Mouse (Mus musculus): Measurements from ENCODE around the gene Nsf. TPM values are rescaled to one million over a fixed set of nuclear protein-coding genes. Genes with fewer than 3 reads are reported as not detected.
A peak's percentile ranks its signal among the peaks of the same experiment; 100 is the strongest.

Nsf gene
- polyA plus RNA-seq, 1 experiment from 2014 or later, result 61.2 TPM

GRCm38 (mm10) chr11:103896966-103897750 lies 56.7 kb downstream of the Nsf start:
- Histone ChIP-seq H3K4me2 (ENCODE audit: low read depth, low read length, severe bottlenecking) (no peak overlapping the region), H3K4me1 (replicated peaks; ENCODE audit: control insufficient read depth, insufficient read depth, low read length) (no peaks in the 10 kb centered on the region), H3K27ac (ENCODE audit: low read depth, low read length) (no peak overlapping the region), H3K9ac (ENCODE audit: low read length) (no peak overlapping the region), H3K27me3 (ENCODE audit: control insufficient read depth, insufficient read depth, low read length) (no peaks in the 10 kb centered on the region), H3K4me3 (ENCODE audit: low read depth, low read length) (no peak overlapping the region), H3K36me3 (ENCODE audit: control insufficient read depth, insufficient read depth, low read length) (no peaks in the 10 kb centered on the region; the same call in 1 of the 2 replicates), H3K9me3 (ENCODE audit: control insufficient read depth, low read length) (no peaks in the 10 kb centered on the region)
- DNase-seq (ENCODE audit: low spot score) (no peak), ATAC-seq (replicated peaks; ENCODE audit: low FRiP score) (no peak)
- WGBS, result 93% methylated on average over 11 of the region's 11 CpGs

- Histone ChIP-seq H3K27ac (ENCODE audit: low read depth, low read length) (no peak overlapping the region), H3K4me3 (ENCODE audit: low read depth, low read length) (no peak overlapping the region), H3K36me3 (ENCODE audit: control insufficient read depth, insufficient read depth, low read length) (no peaks in the 10 kb centered on the region; the same call in 1 of the 2 replicates), H3K27me3 (ENCODE audit: control insufficient read depth, insufficient read depth, low read length) (no peaks in the 10 kb centered on the region), H3K9ac (ENCODE audit: low read length) (no peak overlapping the region), H3K9me3 (ENCODE audit: control insufficient read depth, low read length) (no peaks in the 10 kb centered on the region), H3K4me1 (replicated peaks; ENCODE audit: control insufficient read depth, insufficient read depth, low read length) (no peaks in the 10 kb centered on the region), H3K4me2 (ENCODE audit: low read depth, low read length, severe bottlenecking) (no peak overlapping the region)
- 91% methylated on average over 4 of the region's 4 CpGs for WGBS
- ATAC-seq (replicated peaks; ENCODE audit: low FRiP score) (no peak), DNase-seq (ENCODE audit: low spot score) (no peak)
Measured at GRCm38 (mm10) chr11:103896056-103896455, 57.8 kb downstream of the Nsf start.

DNA sequence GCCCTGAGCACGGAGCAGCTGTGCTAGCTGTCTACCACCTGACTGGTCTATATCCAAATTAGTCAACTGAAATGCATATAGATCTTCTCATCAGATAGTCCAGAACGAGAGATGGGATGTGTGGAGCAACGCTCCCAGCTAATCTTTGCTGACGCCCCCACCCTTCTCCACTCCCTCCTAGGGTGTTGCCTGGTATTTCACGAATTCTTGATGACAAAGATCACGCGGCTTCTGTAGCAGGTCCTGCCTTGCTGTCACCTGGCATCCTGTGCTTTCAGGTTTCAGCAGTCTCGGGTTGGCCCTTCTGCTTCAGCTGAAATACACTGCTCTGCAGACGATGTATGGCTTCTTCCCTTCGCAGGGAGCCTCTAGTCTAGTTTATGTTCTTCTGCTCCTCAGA lies 61.0 kb downstream of the Nsf start:
- 90% methylated on average over 10 of the region's 10 CpGs for WGBS
- Histone ChIP-seq H3K9me3 (ENCODE audit: control insufficient read depth, low read length) (no peaks in the 10 kb centered on the region), H3K27me3 (ENCODE audit: control insufficient read depth, insufficient read depth, low read length) (no peaks in the 10 kb centered on the region), H3K4me2 (ENCODE audit: low read depth, low read length, severe bottlenecking) (no peak overlapping the region), H3K4me1 (replicated peaks; ENCODE audit: control insufficient read depth, insufficient read depth, low read length) (no peaks in the 10 kb centered on the region), H3K4me3 (ENCODE audit: low read depth, low read length) (no peak overlapping the region), H3K9ac (ENCODE audit: low read length) (no peak overlapping the region), H3K27ac (ENCODE audit: low read depth, low read length) (no peak overlapping the region), H3K36me3 (ENCODE audit: control insufficient read depth, insufficient read depth, low read length) (no peaks in the 10 kb centered on the region)
- DNase-seq (ENCODE audit: low spot score) (no peak), ATAC-seq (replicated peaks; ENCODE audit: low FRiP score) (no peak)

DNA sequence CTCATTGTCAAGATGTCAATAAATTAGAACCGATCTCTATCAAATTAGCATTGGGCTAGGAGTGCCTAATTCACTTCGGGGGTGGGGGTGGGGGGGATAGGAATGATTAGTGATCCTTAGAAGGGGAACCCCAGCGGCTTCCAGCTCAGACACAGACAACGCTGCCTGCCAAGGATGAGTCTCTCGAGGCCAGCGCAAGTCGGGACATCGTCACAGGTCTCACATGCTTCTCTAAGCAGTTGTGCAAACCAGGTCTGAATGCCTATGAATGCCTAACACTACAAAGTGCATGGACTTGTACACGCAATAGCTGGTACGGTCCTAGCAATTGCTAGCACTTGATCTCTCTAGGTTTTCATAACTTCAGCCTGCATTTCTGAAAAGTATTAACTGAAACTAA lies 62.1 kb downstream of the Nsf start:
- Histone ChIP-seq H3K9me3 (ENCODE audit: control insufficient read depth, low read length) (no peaks in the 10 kb centered on the region), H3K27me3 (ENCODE audit: control insufficient read depth, insufficient read depth, low read length) (no peaks in the 10 kb centered on the region), H3K4me3 (ENCODE audit: low read depth, low read length) (no peak overlapping the region), H3K4me1 (replicated peaks; ENCODE audit: control insufficient read depth, insufficient read depth, low read length) (no peaks in the 10 kb centered on the region), H3K27ac (ENCODE audit: low read depth, low read length) (no peak overlapping the region), H3K36me3 (ENCODE audit: control insufficient read depth, insufficient read depth, low read length) (no peaks in the 10 kb centered on the region), H3K4me2 (ENCODE audit: low read depth, low read length, severe bottlenecking) (no peak overlapping the region), H3K9ac (ENCODE audit: low read length) (no peak overlapping the region)
- DNase-seq (ENCODE audit: low spot score), result no peak
- 85% methylated on average over 10 of the region's 10 CpGs for WGBS
- no peak for ATAC-seq (replicated peaks; ENCODE audit: low FRiP score)

DNA sequence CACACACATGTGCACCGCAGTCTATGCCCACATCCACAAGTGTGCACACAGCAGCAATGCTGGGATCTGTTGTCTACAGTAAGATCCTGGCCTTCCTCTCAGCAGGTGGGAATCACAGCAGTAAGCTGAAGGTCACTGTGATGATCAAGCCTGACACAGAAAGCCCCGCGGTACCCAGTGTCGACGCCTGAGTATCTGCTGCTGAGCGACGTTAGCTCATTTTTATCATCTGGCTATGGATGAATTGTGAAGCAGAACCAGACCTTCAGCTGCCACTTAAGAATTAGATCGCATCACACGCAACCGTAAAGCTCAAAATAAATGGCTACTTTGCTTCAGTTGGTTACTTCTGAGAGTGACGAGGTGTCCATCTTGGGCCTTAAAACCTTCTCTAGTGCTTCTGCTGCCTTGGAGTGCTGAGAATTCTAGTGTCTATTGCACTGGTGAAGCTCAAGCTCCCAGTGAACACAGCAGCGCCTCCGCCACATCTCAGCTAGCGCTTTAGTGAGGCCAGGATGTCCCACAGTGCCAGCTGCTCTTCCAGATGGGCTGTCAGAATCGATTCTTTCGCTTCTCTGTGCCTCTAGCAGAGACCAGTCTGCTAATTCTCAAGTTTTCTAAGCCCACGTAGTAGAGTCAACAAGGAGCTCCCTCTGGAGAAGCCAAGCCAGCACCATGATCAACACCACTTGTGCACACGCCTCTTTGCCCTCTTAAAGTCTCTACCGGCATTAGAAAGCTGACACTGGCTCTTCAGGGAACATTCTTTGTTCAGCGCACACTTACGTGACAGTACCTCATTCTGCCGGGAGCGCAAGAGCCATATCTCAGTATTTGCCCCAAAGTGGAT lies 63.3 kb downstream of the Nsf start:
- WGBS, result 87% methylated on average over 23 of the region's 23 CpGs
- no peak for ATAC-seq (replicated peaks; ENCODE audit: low FRiP score)
- H3K27ac ChIP-seq (ENCODE audit: low read depth, low read length), result no peak overlapping the region
- H3K9me3 ChIP-seq (ENCODE audit: control insufficient read depth, low read length), result no peaks in the 10 kb centered on the region
- no peaks in the 10 kb centered on the region for H3K27me3 ChIP-seq (ENCODE audit: control insufficient read depth, insufficient read depth, low read length)
- no peaks in the 10 kb centered on the region for H3K4me1 ChIP-seq (replicated peaks; ENCODE audit: control insufficient read depth, insufficient read depth, low read length)
- DNase-seq (ENCODE audit: low spot score), result no peak
- H3K9ac ChIP-seq (ENCODE audit: low read length), result no peak overlapping the region
- no peaks in the 10 kb centered on the region for H3K36me3 ChIP-seq (ENCODE audit: control insufficient read depth, insufficient read depth, low read length)
- H3K4me2 ChIP-seq (ENCODE audit: low read depth, low read length, severe bottlenecking), result no peak overlapping the region
- H3K4me3 ChIP-seq (ENCODE audit: low read depth, low read length), result no peak overlapping the region

- no peak for ATAC-seq (replicated peaks; ENCODE audit: low FRiP score)
- H3K36me3 ChIP-seq (ENCODE audit: control insufficient read depth, insufficient read depth, low read length), result no peaks in the 10 kb centered on the region; the same call in 1 of the 2 replicates
- H3K9me3 ChIP-seq (ENCODE audit: control insufficient read depth, low read length), result no peaks in the 10 kb centered on the region
- no peaks in the 10 kb centered on the region for H3K27me3 ChIP-seq (ENCODE audit: control insufficient read depth, insufficient read depth, low read length)
- H3K4me2 ChIP-seq (ENCODE audit: low read depth, low read length, severe bottlenecking), result no peak overlapping the region
- 96% methylated on average over 11 of the region's 11 CpGs for WGBS
- H3K9ac ChIP-seq (ENCODE audit: low read length), result no peak overlapping the region
- no peak for DNase-seq (ENCODE audit: low spot score)
- H3K4me1 ChIP-seq (replicated peaks; ENCODE audit: control insufficient read depth, insufficient read depth, low read length), result peaks cover 7% of the 10 kb centered on the region; the same call in 1 of the 2 replicates
- H3K4me3 ChIP-seq (ENCODE audit: low read depth, low read length), result no peak overlapping the region
- H3K27ac ChIP-seq (ENCODE audit: low read depth, low read length), result no peak overlapping the region
Measured at GRCm38 (mm10) chr11:103887724-103888410, 66.0 kb downstream of the Nsf start.

- DNase-seq (ENCODE audit: low spot score), result peak; percentile 71
- WGBS, result 6% methylated on average over 13 of the region's 13 CpGs
- Histone ChIP-seq H3K4me2 (ENCODE audit: low read depth, low read length, severe bottlenecking) (peak overlapping the region; percentile 37; the same call in 1 of the 2 replicates), H3K9ac (ENCODE audit: low read length) (peak overlapping the region; percentile 27; the same call in 1 of the 2 replicates), H3K27me3 (ENCODE audit: control insufficient read depth, insufficient read depth, low read length) (no peaks in the 10 kb centered on the region), H3K9me3 (ENCODE audit: control insufficient read depth, low read length) (no peaks in the 10 kb centered on the region), H3K27ac (ENCODE audit: low read depth, low read length) (peak overlapping the region; percentile 28; the same call in 1 of the 2 replicates), H3K4me3 (ENCODE audit: low read depth, low read length) (no peak overlapping the region), H3K36me3 (ENCODE audit: control insufficient read depth, insufficient read depth, low read length) (no peaks in the 10 kb centered on the region; the same call in 1 of the 2 replicates), H3K4me1 (replicated peaks; ENCODE audit: control insufficient read depth, insufficient read depth, low read length) (peaks cover 7% of the 10 kb centered on the region; the same call in 1 of the 2 replicates)
- peak; percentile 53; the same call in 1 of the 2 replicates for ATAC-seq (replicated peaks; ENCODE audit: low FRiP score)
Measured at GRCm38 (mm10) chr11:103884749-103885383, 69.0 kb downstream of the Nsf start.

GRCm38 (mm10) chr11:103883793-103884192 lies 70.1 kb downstream of the Nsf start:
- DNase-seq (ENCODE audit: low spot score), result no peak
- no peak overlapping the region for H3K4me3 ChIP-seq (ENCODE audit: low read depth, low read length)

More at GRCm38 (mm10) chr11:103883793-103884192, 70.1 kb downstream of the Nsf start:
- no peaks in the 10 kb centered on the region for H3K9me3 ChIP-seq (ENCODE audit: control insufficient read depth, low read length)
- no peak for ATAC-seq (replicated peaks; ENCODE audit: low FRiP score)
- H3K9ac ChIP-seq (ENCODE audit: low read length), result no peak overlapping the region
- H3K4me2 ChIP-seq (ENCODE audit: low read depth, low read length, severe bottlenecking), result no peak overlapping the region
- no peaks in the 10 kb centered on the region for H3K27me3 ChIP-seq (ENCODE audit: control insufficient read depth, insufficient read depth, low read length)
- H3K4me1 ChIP-seq (replicated peaks; ENCODE audit: control insufficient read depth, insufficient read depth, low read length), result peaks cover 7% of the 10 kb centered on the region; the same call in 1 of the 2 replicates
- WGBS, result 91% methylated on average over 10 of the region's 10 CpGs
- no peak overlapping the region for H3K27ac ChIP-seq (ENCODE audit: low read depth, low read length)
- H3K36me3 ChIP-seq (ENCODE audit: control insufficient read depth, insufficient read depth, low read length), result no peaks in the 10 kb centered on the region; the same call in 1 of the 2 replicates

Measured in forebrain, embryonic 11.5 days (tissue).